Mouse (Mus musculus) left cerebral cortex, adult 9 months (tissue): ENCODE measurements around the gene Cant1.

Experiments used
- DNase-seq, 2 experiments: peaks; one replicate each; pipeline ENCODE4 v3.0.0; 2022; ENCODE audit warnings: low spot score in 2 of 2

The Cant1 gene

DNA sequence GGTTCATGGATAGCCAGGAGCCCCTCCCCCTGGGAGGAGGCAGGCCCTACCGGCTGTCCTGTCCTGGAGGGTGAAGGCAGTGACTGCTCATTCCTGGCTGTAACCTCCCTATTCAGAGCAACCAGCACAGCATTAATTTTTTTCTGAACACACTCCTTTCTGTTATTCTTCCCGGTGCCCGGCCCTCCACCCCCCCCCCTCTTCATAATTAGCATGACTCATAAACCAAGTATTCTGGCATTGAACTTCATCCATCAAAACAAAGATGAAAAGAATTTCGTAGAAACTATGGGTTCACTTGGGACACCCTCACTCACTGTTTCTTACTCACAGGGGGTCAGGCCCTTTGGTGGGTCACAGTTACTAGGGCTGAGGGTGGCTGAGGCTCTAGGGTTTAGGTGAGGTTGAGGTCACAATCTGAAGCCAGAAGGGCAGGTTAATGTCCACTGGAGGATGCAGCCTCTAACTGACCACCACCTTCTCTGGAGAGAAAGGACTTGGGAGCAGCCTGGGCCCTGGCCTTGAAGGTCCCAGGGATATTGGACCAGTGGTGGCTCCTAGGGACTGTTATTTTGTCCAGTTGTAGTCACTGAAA, 11.5 kb upstream of the Cant1 start:
- no peak for DNase-seq

DNA sequence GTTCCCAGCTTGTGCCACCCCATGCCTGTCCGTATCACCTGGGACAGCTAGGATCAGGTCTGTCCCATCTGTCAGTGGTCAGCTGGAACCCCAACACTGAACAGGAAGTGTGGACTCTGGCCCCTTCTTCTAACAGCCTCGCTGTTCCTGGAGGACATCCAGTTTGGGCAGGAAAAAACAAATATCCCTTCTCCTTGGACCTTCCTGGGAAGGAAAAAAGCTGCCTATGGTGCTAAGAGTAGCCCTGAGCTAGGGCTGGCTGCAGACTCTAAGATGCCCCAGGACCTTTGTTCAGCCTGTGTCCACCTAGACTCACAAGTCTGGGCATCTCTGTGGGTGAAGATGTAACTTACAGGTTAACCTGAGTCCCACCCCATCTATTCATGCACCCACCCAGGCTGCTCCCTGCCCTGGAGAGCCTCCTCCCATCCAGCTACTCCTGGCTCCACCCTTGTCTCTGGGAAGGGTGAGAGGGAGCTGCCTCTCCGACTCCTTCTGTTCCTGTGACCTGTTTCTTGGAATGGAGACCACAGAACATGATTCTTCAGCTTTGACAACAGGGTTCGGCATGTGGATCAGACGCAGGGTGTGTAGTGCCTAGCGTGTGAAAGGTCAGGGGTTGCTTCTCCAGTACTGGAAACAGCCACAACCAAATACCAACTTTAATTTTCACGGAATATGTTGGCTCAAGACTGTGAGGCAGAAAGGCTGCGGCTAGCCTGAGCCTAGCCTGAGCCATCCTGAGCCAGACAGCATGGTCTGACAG, 10.2 kb upstream of the Cant1 start:
- no peak for DNase-seq

DNA sequence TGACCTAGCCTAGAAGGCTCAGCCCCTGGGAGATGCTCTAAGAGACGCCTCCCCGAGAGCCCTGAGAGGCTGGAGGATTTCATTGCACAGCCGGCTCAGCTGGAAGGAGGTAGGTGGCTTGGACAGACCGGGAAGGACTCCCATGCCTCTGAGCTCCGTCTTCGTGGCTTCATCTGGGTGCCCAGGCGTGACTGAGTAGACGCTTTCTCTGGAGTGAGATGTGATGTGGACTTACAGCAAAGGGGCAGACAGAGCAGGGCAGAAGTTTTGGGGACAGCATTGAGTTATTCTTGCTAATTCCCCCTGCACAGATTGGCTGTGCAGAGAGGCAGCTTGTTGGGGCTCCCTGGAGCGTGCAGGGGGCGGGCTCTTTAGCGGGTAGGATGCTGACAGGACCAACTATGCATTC, 9.6 kb upstream of the Cant1 start:
- DNase-seq, result no peak

DNA sequence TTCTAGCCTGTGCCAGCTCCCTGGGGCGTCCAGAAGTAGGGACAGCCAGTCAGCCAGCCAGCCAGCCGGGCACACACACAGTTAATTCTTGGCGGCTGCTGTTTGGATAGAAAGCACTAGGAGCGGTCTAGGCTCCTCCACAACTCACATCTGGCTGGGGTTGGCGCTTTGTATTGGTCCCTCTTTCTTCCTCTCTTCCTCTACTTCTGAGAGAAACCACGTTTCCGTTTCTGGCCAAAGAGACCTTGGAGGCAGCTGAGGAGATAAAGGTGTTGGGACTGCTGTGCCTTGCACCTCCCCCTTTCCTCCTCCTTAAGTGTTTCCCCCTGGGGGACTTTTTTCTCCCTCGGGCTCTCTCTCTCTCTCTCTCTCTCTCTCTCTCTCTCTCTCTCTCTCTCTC, 9.1 kb upstream of the Cant1 start, which contains the start of gene C1qtnf1:
C1qtnf1 (plus strand) TSS at position 218 of the 400 bp plus-strand sequence.
- no peak for DNase-seq

DNA sequence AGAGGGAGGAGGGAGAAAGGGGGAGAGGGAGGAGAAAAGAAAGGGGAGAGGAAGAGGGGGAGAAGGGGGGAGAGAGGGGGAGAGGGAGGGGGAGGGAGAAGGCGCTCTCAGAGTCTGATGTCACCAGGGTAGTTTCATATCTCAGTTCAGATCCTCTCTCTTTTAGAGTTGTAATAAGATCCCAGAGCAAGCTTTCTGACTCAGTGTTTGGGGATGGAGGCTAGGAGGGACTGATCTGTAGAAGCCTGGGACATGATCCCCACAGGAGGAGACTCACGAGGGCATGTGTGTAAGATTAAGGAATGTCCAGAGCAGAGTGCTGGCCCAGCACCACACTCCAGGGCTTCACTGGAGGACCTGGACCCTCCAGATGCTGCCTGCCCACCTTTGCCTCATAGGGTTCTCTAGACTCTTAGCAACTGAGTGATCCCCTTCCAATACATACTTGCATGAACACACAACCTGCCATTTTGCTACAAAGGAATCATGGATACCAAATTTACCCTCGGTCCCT, 8.4 kb upstream of the Cant1 start:
- DNase-seq, result no peak

DNA sequence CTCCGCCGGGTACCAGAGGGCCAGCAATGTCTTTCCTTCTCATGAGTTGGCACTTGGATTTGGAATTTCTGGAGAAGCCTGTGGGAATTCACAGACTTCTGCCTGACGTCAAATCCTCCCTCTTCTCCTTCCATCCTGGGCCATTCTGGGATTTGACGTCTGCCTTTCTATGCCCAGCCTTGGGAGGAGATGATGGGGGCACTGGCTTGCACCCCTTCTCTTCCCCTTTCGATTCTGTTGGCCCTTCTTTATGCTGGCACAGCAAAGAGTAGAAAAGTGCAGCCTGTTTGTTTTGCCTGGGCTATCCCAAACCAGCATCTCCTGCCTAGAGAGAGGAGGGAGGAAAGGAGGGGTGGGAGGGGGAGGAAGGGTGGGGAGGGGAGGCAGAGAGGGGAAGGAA, 7.9 kb upstream of the Cant1 start:
- no peak for DNase-seq

DNA sequence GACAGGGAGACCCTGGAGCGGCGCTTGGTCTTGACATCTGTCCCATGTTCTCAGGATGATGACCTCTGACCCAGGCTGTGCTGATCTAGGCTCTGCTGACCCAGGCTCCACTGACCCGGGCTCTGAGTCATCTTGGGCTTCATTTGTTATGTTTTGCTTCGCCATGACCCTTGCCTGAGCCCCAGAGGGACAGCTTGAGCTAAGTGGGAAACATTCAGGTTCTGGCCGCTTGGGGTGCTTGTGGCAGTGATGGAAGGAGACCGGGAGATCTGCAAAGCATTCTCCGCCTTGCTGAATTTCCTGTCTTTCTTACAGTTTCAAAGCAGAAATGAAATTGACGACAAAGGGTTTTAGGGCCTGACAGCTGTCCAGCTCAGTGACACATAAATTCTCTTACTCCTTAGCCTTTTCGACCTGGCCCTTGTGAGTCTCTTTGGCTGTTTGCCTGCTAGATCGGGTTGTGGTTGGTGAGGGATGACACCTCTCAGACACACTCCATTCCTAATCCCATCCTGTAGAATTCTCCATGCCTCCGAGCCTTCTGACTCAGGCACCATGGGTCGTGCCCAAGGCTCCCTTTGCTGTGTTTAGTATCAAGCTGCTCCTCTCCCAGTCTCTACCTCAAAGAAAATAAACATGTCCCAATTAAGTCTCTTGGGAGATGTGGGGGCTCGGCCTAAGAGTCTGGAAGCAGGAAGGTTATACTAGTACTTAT, 5.9 kb upstream of the Cant1 start:
- no peak for DNase-seq

DNA sequence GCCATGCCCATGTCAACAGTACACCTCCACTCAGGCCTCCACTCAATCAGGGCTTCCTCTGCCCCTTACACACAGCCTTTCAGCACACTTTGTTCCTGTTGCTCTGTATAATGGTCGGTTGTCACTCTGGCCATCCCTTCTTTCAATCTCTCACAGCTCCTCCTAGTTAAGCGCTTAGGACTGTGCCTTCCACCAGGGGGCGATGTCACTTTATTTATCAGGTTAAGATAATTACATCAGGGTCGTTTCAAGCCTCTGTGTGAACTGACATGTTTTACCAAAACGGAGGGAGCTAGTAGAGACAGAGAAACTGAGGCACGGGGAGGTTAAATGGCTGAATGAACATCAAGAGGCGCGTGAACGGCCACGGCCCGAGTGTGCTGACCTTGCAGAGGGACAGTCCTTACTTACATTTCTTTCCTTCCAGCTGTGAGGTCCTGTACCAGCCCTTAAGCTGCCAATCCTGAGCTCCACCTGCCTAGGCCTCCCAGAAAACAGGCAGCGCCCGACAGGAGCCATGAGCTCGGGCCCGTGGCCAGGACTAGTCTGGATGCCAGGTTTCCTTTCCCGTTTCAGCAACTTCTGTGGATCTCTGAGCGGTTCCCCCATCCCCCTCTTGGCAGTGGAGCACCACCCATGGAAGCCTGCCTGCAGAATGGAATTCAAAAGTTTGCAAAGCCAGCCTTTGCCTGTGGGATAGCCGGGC, 4.5 kb upstream of the Cant1 start:
- peak; percentile 40 to 85 for DNase-seq

DNA sequence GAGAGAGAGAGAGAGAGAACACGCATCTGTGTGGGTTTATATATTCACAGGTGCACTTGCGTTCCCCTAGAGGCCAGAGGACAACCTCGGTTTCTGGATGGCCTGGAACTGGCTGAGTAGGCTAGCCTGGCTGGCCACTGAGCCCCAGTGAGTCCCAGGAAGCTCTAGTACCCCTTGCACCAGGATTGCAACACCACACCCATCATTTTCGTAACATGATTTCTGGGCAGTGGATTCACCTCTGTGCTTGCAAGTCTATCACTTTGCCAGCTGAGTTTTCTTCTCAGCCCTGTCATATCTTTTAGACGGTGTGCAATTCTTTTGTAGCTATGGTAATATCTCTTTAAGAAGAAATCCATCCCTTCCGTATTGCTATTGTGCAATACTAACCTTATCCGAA, 1.4 kb upstream of the Cant1 start:
- DNase-seq, result no peak

DNA sequence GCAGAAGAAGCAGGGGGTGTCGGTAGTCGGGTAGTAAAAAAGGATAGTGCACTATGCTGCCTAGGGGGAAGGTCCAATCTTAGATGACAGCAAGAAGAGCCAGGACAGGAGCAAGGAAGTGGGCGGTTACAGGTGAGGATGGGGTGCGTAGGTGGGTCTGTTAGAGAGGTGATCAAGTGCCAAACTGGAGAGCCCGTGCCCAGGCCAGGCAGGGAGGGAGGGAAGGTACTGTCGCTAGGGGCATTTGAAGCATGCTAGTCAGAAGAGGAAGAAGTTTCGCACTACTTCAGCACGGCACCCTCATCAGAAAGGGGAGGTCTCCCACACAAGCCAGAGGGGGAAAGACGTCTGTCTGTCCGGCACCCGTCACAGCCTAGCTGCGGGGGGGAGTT, 448 bp downstream of the Cant1 start:
- DNase-seq, result no peak

DNA sequence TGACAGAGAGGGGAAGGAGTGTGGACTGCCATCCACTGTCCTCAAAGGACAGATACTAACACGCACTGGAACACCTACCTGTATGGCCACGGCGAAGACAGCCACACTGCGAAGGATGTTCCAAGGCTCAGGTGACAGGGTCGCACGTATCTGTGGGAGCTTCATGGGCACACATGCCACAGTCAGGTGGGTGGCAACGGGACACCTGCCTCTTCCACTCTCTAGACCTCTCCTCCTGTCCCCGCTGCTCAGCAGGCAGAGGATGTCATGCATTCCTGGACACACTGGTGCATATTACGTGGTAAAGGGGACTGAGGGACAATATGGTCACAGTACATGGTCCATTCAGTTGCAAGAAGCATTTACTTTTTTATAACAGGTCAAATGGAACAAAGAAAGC, 1.4 kb downstream of the Cant1 start:
- DNase-seq, result no peak

DNA sequence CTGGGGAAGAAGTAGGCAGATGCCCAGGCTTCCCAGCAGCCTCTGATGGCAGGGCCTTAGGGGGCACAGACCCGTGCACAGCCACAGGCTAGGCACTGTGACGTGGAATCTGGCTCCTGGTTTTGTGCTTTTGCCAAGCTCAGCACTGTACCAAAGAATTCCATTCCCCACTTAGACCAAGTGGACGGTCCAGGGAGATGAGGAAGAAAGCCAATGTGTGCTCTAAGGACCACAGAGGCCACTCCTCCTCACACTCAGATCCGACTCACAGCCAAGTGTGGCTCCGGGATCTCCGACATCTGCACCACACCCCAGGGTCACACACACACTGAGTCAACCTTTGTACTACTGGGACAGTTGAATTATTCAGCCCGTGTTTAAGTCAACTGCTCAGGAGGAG, 2.8 kb downstream of the Cant1 start:
- no peak for DNase-seq

DNA sequence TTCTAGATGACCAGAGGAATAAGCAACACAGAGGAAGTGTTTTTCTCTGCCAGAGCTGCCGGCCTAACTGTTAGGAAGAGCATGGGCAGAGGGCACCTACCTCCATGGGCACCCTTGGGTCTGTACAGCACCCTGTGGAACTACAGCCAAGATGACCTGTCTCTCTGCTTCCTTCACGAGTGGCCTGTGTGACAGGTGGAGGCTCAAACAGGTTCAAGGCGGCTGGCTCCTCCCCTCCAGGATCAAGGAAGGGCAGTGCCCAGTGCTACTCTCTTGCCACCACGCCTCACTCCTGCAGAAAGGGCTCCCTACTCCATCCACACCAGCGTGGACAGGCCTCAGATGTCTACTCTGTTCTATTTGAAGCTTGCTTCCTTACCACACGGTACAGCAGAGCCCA, 3.3 kb downstream of the Cant1 start:
- no peak for DNase-seq

DNA sequence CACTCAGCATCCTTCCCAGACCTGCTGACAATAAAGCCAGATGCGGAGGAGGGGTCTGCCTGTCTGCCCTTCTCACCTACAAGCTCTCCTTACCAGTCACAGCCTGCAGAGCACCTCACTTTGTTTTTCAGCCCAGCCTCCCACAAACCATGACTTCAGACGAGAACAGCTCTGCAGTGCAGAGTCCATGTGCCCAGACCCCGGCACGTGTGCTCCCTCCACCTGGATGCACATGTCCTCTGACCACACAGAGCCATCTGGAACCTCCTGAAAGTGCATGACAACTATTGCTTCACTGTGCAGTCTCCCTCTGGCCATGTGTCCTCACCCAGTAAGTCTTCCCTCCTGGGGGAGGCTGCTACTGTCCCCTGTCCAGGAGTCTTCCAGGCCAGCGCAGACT, 4.6 kb downstream of the Cant1 start:
- DNase-seq, result no peak

DNA sequence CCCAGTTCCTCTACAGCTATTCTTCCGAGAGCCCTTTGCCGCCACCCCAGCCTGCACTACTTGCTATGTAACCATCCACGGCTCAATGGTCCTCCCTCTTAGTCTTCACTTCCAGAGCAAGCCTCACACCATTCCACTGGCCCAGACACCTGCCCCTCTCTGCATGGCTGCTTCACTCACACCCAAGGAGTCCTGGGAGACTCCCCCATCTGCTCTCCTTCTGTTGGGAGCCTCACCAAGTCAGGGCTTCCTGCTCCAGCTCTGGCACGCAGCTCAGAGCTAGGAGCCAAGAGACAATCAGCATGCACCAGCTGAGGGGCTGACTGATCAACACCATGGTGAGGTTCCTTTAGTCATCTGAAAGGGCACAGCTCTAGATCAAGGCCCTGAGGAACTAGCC, 5.8 kb downstream of the Cant1 start:
- DNase-seq, result no peak

DNA sequence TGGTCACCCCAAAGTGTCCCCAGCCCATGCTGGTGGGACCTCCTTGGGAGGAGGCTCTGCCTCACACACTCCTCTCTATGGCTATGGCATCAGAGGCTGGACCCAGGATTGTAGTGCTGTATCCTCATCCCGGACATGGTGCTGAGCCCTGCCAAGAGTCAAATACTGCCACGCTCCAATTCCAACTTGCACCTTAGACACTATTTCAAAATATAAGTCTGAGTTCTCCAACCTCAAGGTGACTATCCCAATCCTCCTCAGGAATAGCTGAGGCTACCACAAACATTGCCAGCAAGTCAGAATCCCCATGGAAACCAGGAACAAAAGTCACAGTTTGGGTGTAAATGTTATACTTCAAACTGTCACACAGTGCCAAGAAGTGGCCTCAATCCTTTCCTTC, 6.3 kb downstream of the Cant1 start:
- no peak for DNase-seq

DNA sequence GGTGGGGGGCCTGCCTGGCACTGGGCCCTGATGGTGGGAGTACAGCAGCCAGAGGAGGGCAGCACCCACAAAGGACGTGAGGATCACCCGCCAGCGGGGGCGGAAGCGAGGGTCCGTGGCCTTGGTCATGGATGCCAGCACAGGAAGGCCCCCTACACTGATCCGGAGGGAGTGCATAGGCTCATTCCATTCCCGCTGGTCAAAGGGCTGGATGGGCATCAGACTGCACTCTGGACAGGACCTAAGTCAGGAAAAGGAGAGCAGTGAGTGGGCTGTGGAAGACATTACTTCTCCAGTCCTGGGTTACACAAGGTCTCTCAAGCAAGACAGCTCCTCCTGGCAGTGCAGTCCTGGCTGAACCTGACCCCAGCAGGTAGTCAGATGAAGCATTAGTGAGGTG, 7.6 kb downstream of the Cant1 start:
- no peak for DNase-seq

DNA sequence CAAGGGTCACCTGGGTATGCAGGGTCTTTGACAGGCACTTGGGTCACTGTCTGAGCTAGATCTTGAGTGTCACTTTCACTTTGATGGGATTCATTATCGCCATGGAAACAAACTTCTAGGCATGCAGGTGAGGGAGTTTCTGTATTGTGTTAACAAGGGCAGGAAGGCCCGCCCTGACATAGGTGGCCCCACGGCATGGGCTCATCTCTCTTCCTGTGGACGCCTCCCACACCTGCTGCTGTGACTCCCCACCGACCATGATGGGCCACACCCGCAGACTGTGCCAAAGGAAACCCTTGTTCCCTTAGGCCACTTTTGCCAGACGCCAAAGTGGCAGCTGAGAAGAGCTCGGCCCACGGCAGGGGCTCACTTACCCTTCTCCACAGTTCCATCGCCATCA, 8.4 kb downstream of the Cant1 start:
- DNase-seq, result no peak

DNA sequence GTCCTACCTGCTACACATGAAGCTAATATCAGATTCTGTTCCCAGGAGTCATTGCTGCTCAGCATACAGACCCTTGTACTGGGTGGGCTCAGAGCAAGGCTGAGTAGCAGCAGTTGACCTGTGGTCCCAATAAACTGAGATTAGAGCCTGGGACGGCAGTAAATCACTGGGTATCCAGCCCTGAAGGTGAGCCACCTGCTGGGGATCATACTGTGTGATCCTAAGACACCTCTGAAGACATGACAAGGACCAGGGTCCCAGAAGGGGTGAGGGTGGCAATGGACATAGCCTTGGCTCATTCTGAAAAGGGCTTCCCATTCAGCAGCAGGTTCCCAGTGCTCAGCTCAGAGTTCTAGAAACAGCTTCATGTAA, 8.8 kb downstream of the Cant1 start:
- no peak for DNase-seq

DNA sequence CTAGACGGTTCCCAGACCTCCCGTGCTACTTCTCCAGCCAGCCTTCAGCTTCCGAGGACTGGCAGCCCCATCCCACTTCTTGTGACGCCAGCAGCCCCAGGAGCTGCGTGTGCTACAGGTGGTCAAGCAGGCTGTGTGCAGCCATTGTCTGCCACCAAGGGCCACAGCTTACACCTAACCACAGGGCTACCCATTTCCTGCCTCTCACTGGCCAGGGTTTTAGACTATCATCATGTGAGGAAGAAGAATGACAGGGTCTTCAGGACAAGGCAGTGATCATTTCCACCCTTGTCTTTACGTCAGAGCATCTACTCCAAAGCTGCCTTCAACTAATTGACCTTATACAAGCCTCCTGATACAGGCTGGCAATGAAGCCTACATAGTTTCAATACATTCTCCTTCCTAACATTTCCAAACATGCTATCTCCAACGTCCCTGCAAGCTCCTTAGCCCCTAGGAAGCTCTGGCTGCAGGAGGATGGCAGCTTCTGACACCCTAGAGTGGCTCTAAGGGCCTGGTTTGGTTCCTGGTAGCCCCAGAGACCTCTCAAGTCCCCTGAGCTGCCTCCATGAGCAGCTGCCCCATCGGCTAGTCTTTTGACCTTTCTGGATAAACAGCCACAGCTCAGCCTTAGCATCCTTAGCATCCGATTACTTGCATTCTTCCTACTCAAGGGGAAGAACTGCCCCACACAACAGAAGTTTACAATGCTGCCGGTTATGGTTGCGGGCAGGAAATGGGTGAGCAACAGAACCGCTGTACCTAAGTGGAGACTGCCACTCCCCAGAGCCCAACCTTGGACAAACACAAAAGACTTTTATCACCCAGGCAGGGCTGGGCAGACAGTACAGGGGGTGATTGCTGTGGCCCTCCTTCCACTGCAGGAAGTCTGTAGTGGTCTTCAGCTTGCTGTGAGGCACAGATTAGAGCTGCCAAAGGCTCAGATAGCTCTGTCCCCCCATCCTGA, 9.5 kb downstream of the Cant1 start:
- no peak for DNase-seq

DNA sequence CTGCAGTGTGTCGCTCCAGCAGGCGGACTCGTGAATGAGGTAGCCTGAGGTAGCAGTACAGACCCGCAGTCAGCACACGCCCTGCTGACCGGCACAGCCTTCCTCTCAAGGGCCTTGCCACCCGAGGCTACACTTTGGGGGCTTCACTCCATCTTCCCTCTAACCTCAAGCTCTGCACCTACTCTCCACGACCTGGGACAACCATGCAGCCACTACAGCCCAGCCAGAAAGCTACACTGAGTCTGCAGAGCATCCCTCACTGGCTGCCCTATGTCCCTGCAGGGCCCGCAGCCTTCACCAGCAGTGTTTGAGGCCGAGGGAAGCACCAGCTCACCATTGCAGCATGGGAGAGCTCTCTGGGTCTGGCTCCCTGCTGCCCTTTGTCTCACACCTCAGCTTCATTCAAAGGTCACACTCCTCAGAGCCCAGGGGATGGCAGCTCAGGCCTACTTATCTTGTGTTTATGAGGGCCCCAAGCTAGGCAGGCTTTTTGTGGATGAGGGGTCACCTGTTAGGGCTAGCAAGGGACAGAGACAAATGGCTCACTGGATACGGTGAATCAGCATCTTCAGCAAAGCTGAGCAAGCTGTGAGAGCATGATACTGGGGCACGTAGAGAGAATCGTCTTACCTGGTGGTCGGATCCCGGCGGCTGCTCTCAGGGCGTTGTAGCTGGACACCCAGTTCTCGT, 10.7 kb downstream of the Cant1 start:
- DNase-seq, result no peak
